Mouse (Mus musculus): Measurements from ENCODE around the gene Hoxd12. TPM values are rescaled to one million over a fixed set of nuclear protein-coding genes. Genes with fewer than 3 reads are reported as not detected.

The Hoxd12 gene
- polyA plus RNA-seq, 1 experiment from 2014 or later, result not detected

- peaks cover 20% of the 10 kb centered on the region for H3K4me1 ChIP-seq
- H3K27ac ChIP-seq, result no peak overlapping the region
- WGBS, result 2% methylated on average over 62 of the region's 62 CpGs
- no peaks in the 10 kb centered on the region for H3K36me3 ChIP-seq (ENCODE audit: poor library complexity, severe bottlenecking)
- H3K9ac ChIP-seq, result no peak overlapping the region
- peak overlapping the region; percentile 30 for H3K4me2 ChIP-seq
- H3K9me3 ChIP-seq (replicated peaks), result no peaks in the 10 kb centered on the region
- peaks cover 89% of the 10 kb centered on the region for H3K27me3 ChIP-seq
- H3K4me3 ChIP-seq, result peak overlapping the region; percentile 8; the same call in 1 of the 2 replicates
- no peak for ATAC-seq
Measured at GRCm38 (mm10) chr2:74657251-74658023, 17.4 kb upstream of the Hoxd12 start.

GRCm38 (mm10) chr2:74658024-74658666 lies 16.7 kb upstream of the Hoxd12 start:
- H3K27me3 ChIP-seq, result peaks cover 94% of the 10 kb centered on the region
- peak overlapping the region; percentile 8; the same call in 1 of the 2 replicates for H3K4me3 ChIP-seq
- no peaks in the 10 kb centered on the region for H3K9me3 ChIP-seq (replicated peaks)
- no peak overlapping the region for H3K27ac ChIP-seq
- no peak overlapping the region for H3K9ac ChIP-seq
- WGBS, result under 1% methylated on average over 15 of the region's 15 CpGs
- ATAC-seq, result no peak
- H3K4me1 ChIP-seq, result peaks cover 20% of the 10 kb centered on the region
- peak overlapping the region; percentile 30 for H3K4me2 ChIP-seq
- H3K36me3 ChIP-seq (ENCODE audit: poor library complexity, severe bottlenecking), result no peaks in the 10 kb centered on the region

- Histone ChIP-seq H3K36me3 (ENCODE audit: poor library complexity, severe bottlenecking) (no peaks in the 10 kb centered on the region), H3K4me3 (0 out of 2 replicates have a peak overlapping the region, but pooled peaks have one; percentile 2), H3K4me2 (no peak overlapping the region), H3K9me3 (replicated peaks) (no peaks in the 10 kb centered on the region), H3K4me1 (peaks cover 20% of the 10 kb centered on the region), H3K27me3 (peaks cover 98% of the 10 kb centered on the region), H3K9ac (no peak overlapping the region), H3K27ac (no peak overlapping the region)
- WGBS, result under 1% methylated on average over 47 of the region's 47 CpGs
- no peak for ATAC-seq
Measured at GRCm38 (mm10) chr2:74658667-74659371, 16.0 kb upstream of the Hoxd12 start.

- no peak for ATAC-seq
- peaks cover 98% of the 10 kb centered on the region for H3K27me3 ChIP-seq
- no peaks in the 10 kb centered on the region for H3K9me3 ChIP-seq (replicated peaks)
- no peaks in the 10 kb centered on the region for H3K36me3 ChIP-seq (ENCODE audit: poor library complexity, severe bottlenecking)
- H3K4me2 ChIP-seq, result no peak within 1 kb of the TSS
- H3K9ac ChIP-seq, result no peak within 1 kb of the TSS
- H3K4me3 ChIP-seq, result 0 out of 2 replicates have a peak within 1 kb of the TSS, but pooled peaks have one; percentile 2
- 2% methylated on average over 28 of the region's 28 CpGs for WGBS
- no peak within 1 kb of the TSS for H3K27ac ChIP-seq
- H3K4me1 ChIP-seq, result peaks cover 20% of the 10 kb centered on the region
Measured at GRCm38 (mm10) chr2:74659507-74660005, 15.3 kb upstream of the Hoxd12 start, which contains the start of gene Evx2. Gene Evx2 (minus strand): TSS chr2:74659557.

DNA sequence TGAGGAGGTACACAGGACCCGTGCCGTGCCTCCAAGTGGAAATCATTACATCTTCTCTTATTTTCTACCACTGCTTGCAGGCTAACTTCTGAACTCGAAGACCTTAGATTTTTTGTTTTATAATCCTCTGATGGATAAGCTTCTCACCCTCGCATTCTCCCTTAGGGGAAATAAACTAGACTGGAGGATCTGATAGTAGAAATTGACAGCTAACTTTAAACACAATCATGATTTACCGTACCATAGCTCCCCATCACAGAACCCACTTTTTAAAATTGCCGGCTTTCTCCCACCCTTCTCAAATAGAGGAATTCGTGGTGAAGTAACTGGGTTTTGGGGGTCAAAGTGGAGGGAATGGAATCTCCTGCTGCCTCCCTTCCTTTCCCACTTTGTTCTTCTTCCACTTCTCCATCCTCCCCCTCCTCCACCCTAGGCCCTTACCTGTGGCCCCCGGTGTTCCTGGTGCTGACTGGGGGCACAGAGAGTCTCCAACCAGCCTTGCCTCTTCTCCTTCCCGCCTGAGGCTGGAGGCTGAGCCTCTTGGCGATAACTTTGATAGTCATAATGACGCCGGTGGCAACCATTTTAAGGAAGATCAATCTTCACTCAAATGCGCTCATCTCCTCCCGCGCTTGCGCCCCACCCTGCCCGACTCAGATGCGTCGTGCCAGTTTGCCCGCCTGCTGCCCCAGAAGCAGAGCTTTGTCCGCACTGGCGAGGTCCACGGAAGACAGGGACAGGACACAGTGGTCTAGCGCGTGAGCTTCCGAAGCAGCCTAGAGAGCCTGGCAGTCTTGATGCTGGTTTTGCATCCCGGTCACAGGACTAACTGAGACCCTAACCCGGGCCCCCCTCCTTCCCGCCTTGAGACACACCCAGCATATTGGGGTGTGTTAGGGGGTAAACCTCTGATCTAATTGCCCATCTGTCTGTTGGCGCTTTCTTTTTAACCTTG lies 14.1 kb upstream of the Hoxd12 start:
- no peak overlapping the region for H3K27ac ChIP-seq
- H3K4me1 ChIP-seq, result peaks cover 16% of the 10 kb centered on the region
- H3K36me3 ChIP-seq (ENCODE audit: poor library complexity, severe bottlenecking), result no peaks in the 10 kb centered on the region
- ATAC-seq, result no peak
- WGBS, result 3% methylated on average over 30 of the region's 30 CpGs
- H3K9ac ChIP-seq, result no peak overlapping the region
- no peak overlapping the region for H3K4me3 ChIP-seq
- H3K4me2 ChIP-seq, result no peak overlapping the region
- no peaks in the 10 kb centered on the region for H3K9me3 ChIP-seq (replicated peaks)
- peaks cover 98% of the 10 kb centered on the region for H3K27me3 ChIP-seq

DNA sequence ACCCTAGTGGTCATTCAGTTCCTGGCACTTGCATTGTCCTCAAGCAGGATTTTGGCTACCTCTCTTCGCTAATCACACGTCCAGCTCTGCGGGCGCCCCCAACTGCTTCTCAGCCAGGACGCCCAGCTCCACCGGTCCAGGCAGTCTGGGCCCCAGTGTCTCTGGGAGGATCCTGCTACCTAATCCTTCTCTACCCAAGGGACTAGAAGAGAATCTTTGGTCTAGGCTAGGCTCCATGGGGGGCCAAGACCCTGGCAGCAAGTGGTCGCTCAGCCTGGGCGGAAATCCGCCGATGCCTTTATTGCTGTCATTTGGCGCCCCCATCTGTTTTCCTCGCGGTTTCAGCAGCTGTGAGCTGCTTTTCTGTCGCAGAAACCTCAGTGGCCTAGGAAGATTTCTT lies 13.1 kb upstream of the Hoxd12 start:
- H3K9ac ChIP-seq, result no peak overlapping the region
- ATAC-seq, result no peak; the same call in 1 of the 2 replicates
- peak overlapping the region; percentile 14; the same call in 1 of the 2 replicates for H3K4me3 ChIP-seq
- under 1% methylated on average over 14 of the region's 14 CpGs for WGBS
- no peak overlapping the region for H3K27ac ChIP-seq
- peak overlapping the region; percentile 36 for H3K4me2 ChIP-seq
- H3K36me3 ChIP-seq (ENCODE audit: poor library complexity, severe bottlenecking), result no peaks in the 10 kb centered on the region
- H3K9me3 ChIP-seq (replicated peaks), result no peaks in the 10 kb centered on the region
- peaks cover 12% of the 10 kb centered on the region for H3K4me1 ChIP-seq
- H3K27me3 ChIP-seq, result peaks cover 98% of the 10 kb centered on the region

DNA sequence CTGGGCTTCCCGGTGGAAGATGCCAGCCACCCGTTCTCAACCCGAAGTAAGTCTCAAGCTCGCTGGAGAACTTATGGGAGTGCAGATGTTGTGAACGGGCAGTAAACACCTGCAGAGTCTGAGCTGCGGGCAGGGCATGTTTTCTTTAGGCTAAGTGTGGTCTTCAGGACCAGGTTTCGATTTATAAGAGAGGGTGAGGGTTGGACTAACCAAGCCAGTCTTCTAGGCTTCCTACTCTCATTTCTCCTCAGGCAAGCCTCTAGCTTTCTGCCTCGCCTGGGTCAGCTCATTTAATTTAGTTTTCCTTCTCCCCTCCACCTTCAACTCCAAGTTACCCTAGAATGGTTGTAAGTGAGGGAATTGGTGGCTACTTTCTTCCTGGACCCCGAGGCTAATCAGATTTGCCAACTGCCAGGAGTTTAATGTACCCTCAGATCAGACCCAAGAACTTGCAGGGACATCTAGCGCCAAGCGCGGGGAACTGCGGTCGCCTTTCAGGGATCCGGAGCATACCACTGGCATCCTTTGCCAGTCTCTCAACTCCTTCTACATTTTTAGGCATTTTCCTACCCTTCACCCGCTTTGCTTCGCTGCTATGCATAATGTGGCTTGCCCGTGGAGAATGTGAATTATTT lies 11.4 kb upstream of the Hoxd12 start:
- 6% methylated on average over 18 of the region's 18 CpGs for WGBS
- Histone ChIP-seq H3K4me2 (no peak overlapping the region), H3K9me3 (replicated peaks) (no peaks in the 10 kb centered on the region), H3K9ac (no peak overlapping the region), H3K4me1 (peaks cover 11% of the 10 kb centered on the region), H3K27me3 (peaks cover 98% of the 10 kb centered on the region), H3K36me3 (ENCODE audit: poor library complexity, severe bottlenecking) (no peaks in the 10 kb centered on the region), H3K4me3 (no peak overlapping the region), H3K27ac (no peak overlapping the region)
- 0 out of 2 replicates have a peak, but pooled peaks have one; percentile 66 for ATAC-seq

DNA sequence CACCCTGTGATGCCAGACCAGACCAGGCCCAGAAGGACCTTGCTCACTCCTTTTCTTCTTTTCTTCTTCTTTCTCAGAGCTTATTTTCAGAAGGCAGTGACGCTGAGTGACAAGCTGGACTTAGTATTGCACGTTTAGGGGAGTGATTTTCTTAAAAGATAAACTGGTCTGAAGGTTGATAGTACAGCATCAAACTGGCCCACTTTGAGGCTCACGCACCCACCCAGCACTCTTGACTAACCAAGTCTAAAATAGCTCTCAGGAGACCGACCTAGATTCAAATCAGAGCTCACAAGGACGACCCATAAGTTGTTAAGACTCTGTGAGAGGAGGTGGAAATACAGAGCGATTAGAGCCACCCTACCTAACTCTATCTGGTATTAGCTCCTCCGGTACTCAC lies 8.4 kb upstream of the Hoxd12 start:
- no peak overlapping the region for H3K4me2 ChIP-seq
- no peak overlapping the region for H3K27ac ChIP-seq
- H3K4me3 ChIP-seq, result no peak overlapping the region
- peaks cover 12% of the 10 kb centered on the region for H3K4me1 ChIP-seq
- ATAC-seq, result no peak
- no peaks in the 10 kb centered on the region for H3K9me3 ChIP-seq (replicated peaks)
- H3K27me3 ChIP-seq, result peaks cover 97% of the 10 kb centered on the region
- under 1% methylated on average over 7 of the region's 7 CpGs for WGBS
- H3K9ac ChIP-seq, result no peak overlapping the region
- H3K36me3 ChIP-seq (ENCODE audit: poor library complexity, severe bottlenecking), result no peaks in the 10 kb centered on the region

GRCm38 (mm10) chr2:74667191-74667841 lies 7.5 kb upstream of the Hoxd12 start:
- Histone ChIP-seq H3K9ac (no peak overlapping the region), H3K27me3 (peaks cover 97% of the 10 kb centered on the region), H3K4me3 (peak overlapping the region; percentile 39), H3K27ac (no peak overlapping the region), H3K4me1 (peaks cover 8% of the 10 kb centered on the region), H3K36me3 (ENCODE audit: poor library complexity, severe bottlenecking) (no peaks in the 10 kb centered on the region), H3K4me2 (no peak overlapping the region), H3K9me3 (replicated peaks) (no peaks in the 10 kb centered on the region)
- no peak for ATAC-seq
- under 1% methylated on average over 35 of the region's 36 CpGs for WGBS

DNA sequence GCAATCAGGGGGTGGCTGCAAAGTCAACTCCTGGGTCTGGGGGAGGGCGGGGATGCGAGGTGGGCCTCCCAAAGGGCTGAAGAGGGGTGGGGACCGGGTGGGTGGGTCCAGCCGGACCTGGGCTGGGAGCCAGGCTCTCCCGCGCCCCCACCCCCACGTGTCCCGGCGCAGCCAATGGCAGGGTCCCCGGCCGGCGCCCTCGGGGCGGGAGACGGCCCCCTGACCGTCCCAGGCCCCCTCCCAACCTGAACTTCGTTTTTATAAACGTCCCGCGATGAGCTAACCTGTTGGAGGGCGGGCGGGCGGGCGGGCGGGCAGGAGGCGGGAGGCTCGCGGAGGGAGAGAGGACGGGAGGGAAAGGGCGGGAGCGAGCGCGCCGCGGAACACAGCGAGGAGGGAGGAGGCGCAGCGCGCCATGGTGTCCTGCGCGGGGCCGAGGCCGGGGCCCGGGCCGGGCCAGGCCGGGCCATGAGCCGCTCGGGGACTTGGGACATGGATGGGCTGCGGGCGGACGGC lies 6.9 kb upstream of the Hoxd12 start, which contains the start of gene Hoxd13:
Gene Hoxd13, plus strand, starts transcription at position 469 of the 516 bp plus-strand sequence.
- H3K4me3 ChIP-seq, result peak within 1 kb of the TSS; percentile 39
- no peaks in the 10 kb centered on the region for H3K36me3 ChIP-seq (ENCODE audit: poor library complexity, severe bottlenecking)
- peaks cover 13% of the 10 kb centered on the region for H3K4me1 ChIP-seq
- WGBS, result under 1% methylated on average over 24 of the region's 51 CpGs
- H3K4me2 ChIP-seq, result peak within 1 kb of the TSS; percentile 62
- no peak within 1 kb of the TSS for H3K27ac ChIP-seq
- no peaks in the 10 kb centered on the region for H3K9me3 ChIP-seq (replicated peaks)
- H3K27me3 ChIP-seq, result peaks cover 97% of the 10 kb centered on the region
- peak; percentile 51; the same call in 1 of the 2 replicates for ATAC-seq
- peak within 1 kb of the TSS; percentile 34; the same call in 1 of the 2 replicates for H3K9ac ChIP-seq

Data from forebrain, embryonic 13.5 days (tissue).